Mouse (Mus musculus): Measurements from ENCODE around the gene Oaz3.

Gene Oaz3

DNA sequence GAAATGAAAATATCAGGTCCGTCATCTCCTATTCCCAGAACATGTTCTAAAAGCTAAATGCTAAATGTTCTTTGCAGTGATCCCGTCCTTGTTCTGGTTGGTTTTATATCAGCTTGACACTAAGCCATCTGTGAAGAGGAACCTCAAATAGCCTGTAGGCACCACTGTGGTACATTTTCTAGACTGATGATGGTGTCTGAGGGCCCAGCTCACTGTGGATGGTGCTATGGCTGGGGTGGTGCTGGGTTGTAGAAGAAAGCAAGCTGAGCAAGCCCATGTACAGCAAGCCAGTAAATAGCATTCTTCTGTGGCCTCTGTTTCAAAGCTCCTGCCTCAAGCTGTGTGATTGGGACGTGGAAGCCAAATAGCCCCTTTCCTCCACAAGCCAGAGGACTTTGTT lies 13.3 kb upstream of the Oaz3 start:
- in situ Hi-C loops (cut with MboI, MseI) = loop anchor here (5.0 kb wide), 1 partner anchor 90 kb away; no protein-coding TSS in a partner anchor

DNA sequence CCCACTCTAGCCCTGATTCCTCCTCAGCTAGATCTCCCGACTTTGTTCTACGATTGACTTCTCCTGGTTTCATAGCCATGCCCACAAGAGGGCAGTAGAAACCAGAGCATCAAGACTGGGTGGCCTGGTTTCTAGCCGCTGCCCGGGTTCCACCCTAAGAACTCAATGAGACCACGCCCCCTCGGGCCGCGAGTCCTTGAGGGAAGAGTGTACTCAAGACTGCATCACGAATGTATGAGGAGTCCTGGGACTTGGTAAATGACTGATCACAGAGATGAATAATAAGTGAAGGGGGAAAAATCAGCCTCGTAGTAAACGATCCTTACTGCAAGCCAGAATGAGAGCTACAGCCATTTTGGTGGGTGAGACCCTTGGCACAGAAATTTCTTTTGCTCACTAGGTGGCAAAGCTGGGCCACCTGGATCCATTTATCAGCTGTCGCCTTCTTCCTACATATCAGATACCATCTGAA lies 12.8 kb upstream of the Oaz3 start:
- in situ Hi-C loops (cut with MboI, MseI) = loop anchor here (5.0 kb wide), 1 partner anchor 89 kb away; no protein-coding TSS in a partner anchor

DNA sequence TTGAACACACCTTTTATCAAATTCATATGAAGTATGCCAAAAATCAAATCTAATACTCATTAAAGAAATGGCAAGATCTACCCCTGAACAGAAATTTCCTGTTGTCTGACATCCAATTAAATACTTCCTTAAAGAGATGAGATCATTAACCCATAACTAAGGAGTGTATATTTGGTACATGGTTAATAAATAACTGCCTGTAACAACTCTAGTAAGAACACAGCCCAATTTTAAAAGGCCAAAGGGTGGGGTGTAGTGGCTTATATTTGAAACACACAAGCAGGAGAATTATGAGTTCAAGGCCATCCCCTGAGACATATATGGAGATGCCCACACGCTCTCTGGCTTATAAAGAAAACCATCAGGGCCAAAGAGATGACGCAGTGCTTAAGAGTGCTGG lies 5.7 kb upstream of the Oaz3 start:
- in situ Hi-C loops (cut with MboI, MseI) = no loop called here

DNA sequence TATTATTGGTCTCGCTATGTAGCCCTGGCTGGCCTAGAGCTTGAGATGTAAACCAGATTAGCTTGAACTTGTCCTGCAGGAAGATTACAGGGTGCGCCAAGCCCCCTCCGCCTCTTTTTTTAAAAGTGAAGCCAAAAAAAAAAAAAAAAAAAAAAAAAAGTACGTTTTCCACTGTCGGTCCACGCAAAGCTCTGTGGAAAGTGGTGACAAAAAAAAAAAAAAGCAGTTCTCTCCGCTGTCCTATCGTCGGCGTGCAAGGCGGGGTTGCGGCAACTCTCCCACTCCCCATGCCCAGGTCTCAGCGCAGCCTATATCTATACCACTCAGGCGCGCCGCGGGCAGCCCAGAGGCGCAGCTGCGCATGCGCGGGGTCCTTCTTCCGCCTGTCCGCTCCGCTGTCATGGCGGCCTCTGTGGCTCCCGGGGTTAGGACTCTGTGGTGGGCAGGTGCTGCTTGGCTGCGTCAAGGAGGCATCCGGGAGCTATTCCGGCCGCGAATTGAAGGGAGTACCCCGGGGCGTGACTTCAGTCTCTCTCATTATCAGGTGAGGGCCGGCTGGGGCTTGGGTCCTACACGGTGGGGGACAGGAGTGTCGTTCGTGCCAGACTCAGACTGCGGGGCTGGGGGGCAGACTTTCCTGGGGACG lies 641 bp downstream of the Oaz3 start, which contains the start of gene Mrpl9:
Gene Mrpl9, plus strand, starts transcription at position 368 of the 646 bp plus-strand sequence.
- in situ Hi-C loops (cut with MboI, MseI) = no loop called here

DNA sequence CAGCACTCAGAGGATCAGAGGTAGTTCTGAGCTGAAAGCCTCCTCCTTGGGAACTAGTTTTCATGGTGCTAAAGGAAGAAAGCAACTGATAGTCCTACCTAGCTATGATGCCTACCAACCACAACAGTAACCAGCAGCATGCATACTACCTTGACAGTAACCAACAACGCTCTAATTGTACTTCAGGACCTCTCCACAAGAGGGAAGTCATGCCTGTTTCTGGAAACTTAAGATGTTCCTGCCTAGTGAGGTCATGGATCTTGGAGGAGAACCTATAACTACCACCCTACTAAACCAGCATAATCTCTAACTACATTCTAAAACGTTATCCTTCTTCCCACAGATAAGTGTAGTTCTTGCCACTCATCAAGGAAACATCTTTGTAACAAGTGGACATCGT lies 2.5 kb downstream of the Oaz3 start:
- in situ Hi-C loops (cut with MboI, MseI) = no loop called here

DNA sequence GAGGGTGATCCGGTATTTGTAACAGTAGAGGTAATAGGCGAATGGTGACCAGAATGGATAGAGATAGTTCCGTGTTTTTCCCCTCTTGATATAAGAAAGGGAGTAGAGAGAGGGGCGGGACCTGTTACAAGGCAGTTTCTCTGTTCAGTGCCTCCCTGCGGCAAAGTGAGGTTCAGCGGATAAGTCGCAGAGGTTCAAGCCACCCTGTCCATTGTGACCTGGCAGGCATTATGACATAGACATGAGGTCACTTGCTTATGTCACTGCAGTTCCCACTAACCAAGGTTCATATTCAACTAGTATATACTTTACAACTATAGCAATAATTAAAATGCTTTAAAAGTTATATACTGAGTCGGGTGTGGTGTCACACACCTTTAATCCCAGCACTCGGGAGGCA lies 7.3 kb downstream of the Oaz3 start:
- in situ Hi-C loops (cut with MboI, MseI) = no loop called here

DNA sequence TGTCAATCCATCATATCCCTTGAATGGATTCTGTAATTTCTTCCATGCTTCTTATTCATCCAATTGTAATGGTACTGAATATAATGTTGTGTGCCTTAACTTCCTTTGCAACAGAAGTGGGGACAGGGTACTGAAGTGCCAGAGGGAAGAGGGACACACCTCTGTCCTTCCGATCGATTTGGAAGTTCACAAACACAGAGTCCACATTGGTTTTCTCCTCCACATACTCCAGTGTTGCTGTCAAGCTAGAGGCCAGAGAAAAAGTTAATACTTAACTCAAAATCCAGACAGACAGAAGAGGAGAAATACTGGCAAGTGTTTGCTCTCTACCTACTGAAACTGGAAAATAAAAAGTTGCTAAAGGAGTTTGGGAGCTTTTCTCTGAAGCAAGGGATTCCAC lies 9.4 kb downstream of the Oaz3 start:
- in situ Hi-C loops (cut with MboI, MseI) = no loop called here

DNA sequence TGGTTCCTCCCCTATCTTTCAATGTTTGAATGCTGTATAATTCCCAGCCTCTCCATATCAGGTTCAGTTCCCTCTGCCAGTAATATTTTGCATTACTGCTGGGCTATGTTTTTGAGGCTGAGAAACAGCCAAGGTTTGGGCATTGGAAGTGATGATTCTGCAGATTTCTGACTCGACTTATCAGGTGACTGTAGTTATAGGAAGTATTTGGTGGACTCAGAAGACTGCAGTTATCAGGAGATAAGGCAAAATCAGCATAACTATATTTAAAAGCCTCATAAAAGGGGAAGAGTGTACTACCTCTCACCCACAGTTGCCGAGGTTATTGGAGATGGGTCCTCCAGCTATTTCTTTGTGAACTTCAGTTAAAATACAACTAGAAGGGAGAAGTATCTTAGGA lies 12.7 kb downstream of the Oaz3 start:
- in situ Hi-C loops (cut with MboI, MseI) = no loop called here

DNA sequence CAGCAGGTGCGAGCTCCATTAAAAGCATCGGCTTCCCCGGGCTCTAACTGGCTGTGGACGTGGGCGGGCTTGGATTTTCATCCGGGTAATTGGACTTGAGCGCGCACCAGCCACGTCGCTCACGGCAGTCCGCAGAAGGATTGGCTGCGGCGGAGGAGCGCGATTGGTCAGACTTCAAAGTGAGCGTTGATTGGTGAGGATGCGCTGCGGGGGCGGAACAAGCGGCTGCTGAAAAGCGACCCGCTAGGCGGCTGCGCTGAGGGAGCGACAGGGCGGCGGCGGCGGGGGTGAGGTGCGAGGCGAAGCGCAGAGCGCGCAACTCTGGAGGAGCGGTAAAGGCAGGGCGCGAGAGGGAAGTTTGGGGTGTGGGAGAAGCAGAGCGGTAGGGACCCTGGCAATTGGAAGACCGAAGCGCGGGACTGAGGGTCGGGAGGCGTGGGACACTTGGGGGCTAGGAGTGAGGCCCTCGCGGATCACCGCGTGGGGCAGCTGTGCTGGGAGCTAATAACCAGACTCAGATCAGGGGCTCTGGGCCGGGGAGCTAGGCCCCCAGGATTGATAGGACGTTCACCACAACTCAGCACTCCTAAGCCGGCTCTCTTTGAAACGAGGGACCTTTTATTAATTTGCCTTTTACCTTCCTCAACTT lies 30.6 kb downstream of the Oaz3 start, which contains the start of gene Tdrkh:
Gene Tdrkh, plus strand, starts transcription at position 243 of the 649 bp plus-strand sequence.
- in situ Hi-C loops (cut with MboI, MseI) = no loop called here

DNA sequence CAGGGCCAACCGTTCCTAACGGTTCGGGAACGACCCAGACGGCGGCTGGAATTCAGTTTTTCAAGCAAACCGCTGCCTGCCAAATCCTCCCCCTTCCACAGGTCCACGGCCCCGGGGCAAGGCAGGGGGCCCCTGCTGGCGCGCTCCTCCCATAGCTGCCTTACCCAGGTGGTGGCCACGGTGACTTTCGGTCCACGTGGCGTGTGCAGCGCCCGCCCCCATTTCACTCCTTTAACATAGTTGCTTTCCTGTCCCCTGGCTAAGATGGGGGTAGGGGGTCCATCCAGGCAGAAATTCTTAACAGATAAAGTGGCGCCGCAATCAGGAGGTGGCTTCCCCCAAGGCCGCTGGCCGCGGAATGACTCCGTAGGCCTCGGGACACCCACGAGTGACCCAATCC lies 31.2 kb downstream of the Oaz3 start:
- in situ Hi-C loops (cut with MboI, MseI) = no loop called here

DNA sequence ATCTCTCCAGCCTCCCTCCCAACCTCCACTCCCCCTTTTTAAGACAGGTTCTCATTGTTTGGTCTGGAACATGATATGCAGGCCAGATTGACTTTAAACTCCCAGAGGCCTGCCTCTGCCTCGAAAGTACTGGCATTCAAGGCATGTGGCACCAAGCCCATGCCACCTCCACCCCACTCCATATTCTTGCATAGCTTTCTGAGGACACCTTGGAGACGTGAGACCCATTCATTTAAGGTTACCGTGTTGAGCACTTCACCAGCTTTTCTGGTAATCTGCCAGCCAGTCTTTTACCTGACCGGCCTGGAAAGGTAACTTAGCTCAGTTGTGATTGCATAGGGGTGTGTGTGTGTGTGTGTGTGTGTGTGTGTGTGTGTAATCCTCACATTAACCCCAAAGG lies 38.2 kb downstream of the Oaz3 start:
- in situ Hi-C loops (cut with MboI, MseI) = no loop called here

DNA sequence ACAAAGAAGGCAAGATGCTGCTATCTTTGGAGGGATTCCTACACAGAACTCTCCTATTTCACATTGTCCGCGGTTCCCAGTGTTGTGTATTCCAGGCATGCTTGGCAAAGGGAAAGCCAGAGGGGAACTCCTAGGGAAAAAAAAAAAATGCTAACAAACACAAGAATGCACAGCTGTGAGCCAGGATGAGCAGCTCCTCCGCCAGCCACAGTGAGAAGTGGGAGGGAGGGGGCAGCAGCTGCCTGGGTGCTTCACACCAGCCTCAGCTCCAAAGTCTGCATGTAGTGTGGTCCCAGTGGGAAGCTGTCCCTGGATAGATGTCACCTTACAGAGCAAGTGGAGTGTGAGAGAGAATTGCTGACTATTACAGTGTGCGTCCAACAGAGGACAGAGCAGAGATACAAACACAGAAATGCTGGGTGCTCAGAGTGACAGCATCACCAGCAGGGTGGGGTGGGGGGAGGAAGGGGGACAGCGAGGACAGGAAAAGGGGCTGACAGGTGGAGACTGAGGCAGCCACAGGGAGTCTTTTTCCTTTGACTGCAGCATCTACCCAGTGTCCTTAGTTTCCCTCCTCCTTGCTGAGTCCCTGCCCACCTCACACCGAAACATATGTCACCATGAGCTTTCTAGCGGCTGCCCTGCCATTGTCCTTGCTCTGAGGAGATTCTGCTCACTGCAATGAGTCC lies 39.2 kb downstream of the Oaz3 start:
- in situ Hi-C loops (cut with MboI, MseI) = loop anchor here (5.0 kb wide), 1 partner anchor 37 kb away; no protein-coding TSS in a partner anchor

DNA sequence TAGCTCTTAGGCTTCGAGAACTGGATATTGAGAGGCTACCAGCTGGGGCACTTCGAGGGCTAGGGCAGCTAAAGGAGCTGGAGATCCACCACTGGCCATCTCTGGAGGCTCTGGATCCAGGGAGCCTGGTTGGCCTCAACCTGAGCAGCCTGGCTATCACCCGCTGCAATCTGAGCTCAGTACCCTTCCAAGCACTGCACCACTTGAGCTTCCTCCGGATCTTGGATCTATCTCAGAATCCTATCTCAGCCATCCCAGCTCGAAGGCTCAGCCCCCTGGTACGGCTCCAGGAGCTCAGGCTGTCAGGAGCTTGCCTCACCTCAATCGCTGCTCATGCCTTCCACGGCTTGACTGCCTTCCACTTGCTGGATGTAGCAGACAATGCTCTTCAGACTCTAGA lies 41.3 kb downstream of the Oaz3 start:
- in situ Hi-C loops (cut with MboI, MseI) = loop anchor here (5.0 kb wide), 1 partner anchor 35 kb away; no protein-coding TSS in a partner anchor

DNA sequence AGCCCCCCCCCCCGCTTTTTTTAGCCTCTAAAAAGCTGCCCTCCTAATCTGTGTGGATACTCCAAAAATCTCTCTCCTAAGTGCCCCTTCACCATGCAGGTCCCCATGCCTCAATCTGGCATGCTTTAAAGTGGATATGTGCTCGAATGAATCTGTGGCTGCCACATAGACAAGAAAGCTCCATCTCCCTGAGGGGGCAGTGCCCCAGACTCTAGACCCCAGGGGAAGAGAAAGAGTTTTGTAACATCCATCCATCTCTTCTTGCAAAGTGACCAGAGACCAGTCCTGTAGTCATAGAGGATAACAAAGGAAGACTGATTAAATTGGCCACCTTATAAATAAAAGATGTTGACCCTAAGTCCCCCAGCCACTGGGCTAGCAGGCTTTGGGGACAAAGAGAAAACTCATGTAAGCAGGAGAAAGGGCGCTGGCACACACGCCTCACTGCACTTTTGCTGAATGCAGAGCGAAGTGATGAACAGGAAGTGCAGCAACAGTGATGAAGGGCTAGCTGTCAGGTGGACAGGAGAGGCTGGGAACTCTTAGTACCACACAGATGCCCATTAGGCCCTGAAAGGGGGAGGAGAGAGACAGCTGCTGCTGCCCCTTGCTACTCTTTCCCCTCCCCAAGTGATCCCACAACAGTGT lies 43.9 kb downstream of the Oaz3 start:
- in situ Hi-C loops (cut with MboI, MseI) = loop anchor here (5.0 kb wide), 1 partner anchor 32 kb away; no protein-coding TSS in a partner anchor

DNA sequence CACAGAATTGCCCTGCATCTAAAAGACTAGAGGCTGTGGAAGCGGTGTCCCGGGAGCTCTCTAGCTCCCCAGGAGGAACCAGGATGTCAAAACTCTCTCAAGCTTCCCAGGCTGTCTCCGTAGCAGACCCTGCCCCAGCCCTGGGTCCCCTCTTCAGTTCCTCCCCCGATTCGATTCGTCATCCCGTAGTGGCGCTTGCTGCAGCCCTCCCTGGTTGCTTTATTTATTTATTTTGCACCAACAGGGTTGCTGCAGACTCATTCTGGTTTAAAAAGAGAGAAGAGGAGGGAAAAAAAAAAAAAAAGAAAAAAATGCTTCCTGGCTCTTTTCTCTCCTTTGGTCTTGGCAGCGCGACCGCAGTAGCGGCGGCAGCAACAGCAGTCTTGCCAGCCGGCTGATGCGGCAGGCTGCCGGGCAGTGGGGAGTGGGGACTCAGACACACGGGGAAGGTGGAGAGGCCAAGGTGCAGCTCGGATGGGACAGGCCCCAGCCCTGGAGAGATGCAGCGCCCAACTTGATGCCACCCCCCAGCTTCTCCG lies 44.7 kb downstream of the Oaz3 start:
- in situ Hi-C loops (cut with MboI, MseI) = no loop called here

DNA sequence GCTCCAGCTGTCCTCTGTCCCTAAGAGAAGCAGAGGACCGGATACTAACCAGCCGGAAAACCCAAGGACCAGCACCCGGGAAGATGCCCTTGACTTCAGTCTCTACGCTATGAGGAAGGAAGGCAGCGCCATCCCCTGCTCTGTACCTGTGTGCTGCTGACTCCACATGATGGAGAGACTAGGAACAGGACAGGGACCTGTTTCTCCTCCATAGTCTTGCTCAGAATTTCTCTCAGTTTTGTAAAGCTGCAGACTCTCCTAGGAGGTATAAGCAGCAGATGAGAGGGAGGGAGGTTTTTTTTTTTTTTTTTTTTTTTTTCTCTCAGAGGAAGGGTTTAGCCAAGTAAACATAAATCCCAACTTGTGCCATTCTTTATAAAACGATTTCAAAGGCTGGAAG lies 45.5 kb downstream of the Oaz3 start, which contains the start of gene Lingo4:
Gene Lingo4, plus strand, starts transcription at position 301 of the 400 bp plus-strand sequence.
- in situ Hi-C loops (cut with MboI, MseI) = no loop called here

DNA sequence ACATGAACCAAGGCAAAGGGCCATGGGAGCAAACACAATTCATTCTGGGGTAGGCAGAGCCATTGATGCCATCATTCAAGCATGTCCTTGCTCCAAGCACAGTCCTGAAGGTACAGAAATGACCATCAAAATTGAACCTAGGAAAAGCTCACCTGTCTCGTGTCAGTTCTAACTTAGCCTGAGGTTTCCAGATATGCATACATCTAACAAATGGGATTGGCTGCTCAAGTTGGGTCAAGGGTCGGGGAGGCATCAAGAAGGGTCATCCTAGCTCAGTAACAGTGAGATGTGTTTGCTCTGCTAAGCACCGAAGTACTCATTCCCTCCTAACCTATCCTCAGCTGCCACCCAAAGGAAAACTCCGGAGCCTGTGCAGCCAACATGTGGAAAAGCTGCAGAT lies 46.9 kb downstream of the Oaz3 start:
- in situ Hi-C loops (cut with MboI, MseI) = no loop called here

DNA sequence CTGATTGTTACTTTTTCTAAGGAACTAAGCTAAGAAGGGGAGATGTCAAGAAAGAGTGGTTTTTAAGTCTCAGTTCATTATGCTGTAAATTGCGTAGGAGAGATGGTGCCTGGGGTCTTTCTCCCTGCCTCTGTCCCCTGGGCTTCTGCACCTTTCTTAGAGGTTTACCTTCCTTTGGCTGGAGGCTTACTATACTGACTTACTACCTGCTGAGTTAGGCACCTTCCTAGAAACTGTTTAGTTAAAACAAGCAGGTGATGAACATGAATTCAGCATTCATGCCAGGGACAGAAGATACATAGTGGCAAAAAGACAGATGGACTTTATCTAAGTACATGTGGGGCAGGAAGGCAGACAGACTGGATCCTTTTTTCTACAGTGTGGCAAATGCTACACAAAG lies 47.4 kb downstream of the Oaz3 start:
- in situ Hi-C loops (cut with MboI, MseI) = no loop called here

DNA sequence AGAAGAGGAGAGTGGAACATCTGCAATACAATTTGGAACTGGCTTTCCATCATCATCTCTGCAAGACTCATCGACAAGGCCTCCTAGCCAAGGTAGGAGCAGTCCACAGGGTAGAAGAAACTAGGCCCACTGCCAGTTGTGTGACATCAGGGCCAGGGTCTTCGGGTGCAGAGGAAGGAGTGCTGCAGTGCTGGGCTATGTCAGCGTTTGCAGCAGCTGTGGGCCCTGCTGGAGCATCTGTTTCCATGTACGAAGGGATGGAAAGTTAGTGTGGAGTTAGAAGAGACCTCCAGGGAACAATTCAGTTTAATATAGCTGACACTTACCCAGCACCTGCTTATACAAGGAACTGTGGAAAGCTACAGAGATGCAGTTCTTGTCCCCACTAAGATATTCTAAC lies 50.7 kb downstream of the Oaz3 start:
- in situ Hi-C loops (cut with MboI, MseI) = no loop called here

DNA sequence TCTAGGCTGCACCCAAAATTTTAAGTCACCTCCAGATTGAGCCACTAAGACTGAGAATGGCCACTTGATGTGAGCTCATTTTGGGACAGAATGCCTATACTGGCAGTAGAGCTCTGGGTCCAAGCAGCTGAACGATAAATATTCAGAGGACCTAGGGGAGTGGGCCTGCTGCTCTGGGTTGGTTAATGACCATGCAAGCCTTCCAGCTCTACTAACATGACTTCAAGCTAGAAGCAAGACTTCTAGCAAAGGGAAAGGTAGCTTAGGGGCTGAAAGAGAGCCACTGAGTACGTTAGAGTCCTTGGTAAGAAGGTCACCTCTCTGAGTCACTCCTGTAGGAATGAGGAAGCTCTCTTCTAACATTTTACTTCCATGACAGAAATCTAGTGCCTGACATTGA lies 51.6 kb downstream of the Oaz3 start:
- in situ Hi-C loops (cut with MboI, MseI) = no loop called here

DNA sequence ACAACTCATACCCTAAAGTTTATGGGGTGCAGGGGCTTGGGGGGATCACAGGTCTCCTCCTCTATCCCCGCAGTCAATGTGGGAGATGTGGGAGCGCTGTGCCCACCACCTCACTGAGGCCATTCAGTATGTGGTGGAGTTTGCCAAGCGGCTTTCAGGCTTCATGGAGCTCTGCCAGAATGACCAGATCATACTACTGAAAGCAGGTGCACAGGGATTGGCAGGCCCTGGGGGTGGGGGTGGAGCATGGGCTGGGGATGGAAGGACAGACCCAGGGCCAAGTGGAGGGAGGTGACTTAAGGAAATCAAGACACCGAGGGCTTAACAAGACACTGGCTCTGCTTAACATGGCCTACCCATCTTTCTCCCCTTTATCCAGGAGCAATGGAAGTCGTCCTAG lies 52.7 kb downstream of the Oaz3 start:
- in situ Hi-C loops (cut with MboI, MseI) = no loop called here

DNA sequence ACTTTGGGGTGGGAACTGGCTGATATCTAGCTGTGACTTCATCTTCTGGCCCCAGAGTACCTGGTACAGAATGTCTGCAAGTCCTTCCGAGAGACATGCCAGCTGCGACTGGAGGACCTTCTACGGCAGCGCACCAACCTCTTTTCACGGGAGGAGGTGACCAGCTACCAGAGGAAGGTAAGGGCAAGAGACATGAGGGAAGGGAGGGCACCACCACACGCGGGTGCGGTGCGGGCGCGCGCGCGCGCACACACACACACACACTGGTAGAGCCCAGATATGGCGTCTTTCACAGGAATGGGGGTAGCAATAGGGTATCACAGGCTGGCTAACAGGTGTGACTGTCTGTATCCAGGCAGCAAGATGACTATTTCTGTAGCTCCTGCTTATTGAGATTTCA lies 54.3 kb downstream of the Oaz3 start:
- in situ Hi-C loops (cut with MboI, MseI) = no loop called here

Data from T-helper 2 cell (primary cell).